Mouse (Mus musculus) embryonic facial prominence, embryonic 11.5 days (tissue): ENCODE measurements at regions not wholly inside any gene's neighbourhood (a gene's known extent, or its start where the extent isn't known, plus 50 kb on each side); places are given as distances from the start of the nearest gene placed in this dataset.

Source experiments
- ATAC-seq: fragments of 200-750 bp; cut with Nextera tagmentation; replicated peaks from 2 replicates; pipeline ENCODE4 v1.8.0; 2017; ENCODE audit warnings: low read depth; ENCODE audit not compliant: insufficient number of reproducible peaks, low FRiP score, low TSS enrichment
- DNase-seq: peaks from one replicate; pipeline ENCODE4 v3.0.0-alpha.2; 2015; ENCODE audit warnings: low spot score
- H3K27ac ChIP-seq: fragments of 300-500 bp; sonication (generic); replicated peaks from 2 replicates; pipeline ENCODE4 v1.5.1; 2014; ENCODE audit warnings: mild to moderate bottlenecking, low read depth, low read length, control low read depth
- H3K27me3 ChIP-seq: fragments of 300-500 bp; sonication (generic); 2 replicates; pipeline ENCODE4 v1.6.1; 2014; ENCODE audit warnings: mild to moderate bottlenecking, low read length, moderate library complexity, mixed read lengths; ENCODE audit not compliant: control insufficient read depth, insufficient read depth
- H3K36me3 ChIP-seq: fragments of 300-500 bp; sonication (generic); replicated peaks from 2 replicates; pipeline ENCODE4 v1.6.1; 2014; ENCODE audit warnings: low read depth, mild to moderate bottlenecking, low read length, moderate library complexity, mixed read lengths; ENCODE audit not compliant: control insufficient read depth, insufficient read depth
- H3K4me1 ChIP-seq: fragments of 300-500 bp; sonication (generic); 2 replicates; pipeline ENCODE4 v1.6.1; 2014; ENCODE audit warnings: low read length, mixed read lengths; ENCODE audit not compliant: control insufficient read depth, insufficient read depth
- H3K4me2 ChIP-seq: fragments of 300-500 bp; sonication (generic); 2 replicates; pipeline ENCODE4 v1.6.1; 2014; ENCODE audit warnings: low read depth, mild to moderate bottlenecking, control low read depth, low read length, moderate library complexity
- H3K4me3 ChIP-seq: fragments of 300-500 bp; sonication (generic); 2 replicates; pipeline ENCODE4 v1.5.1; 2014; ENCODE audit warnings: low read depth, low read length, control low read depth
- H3K9ac ChIP-seq: fragments of 300-500 bp; sonication (generic); replicated peaks from 2 replicates; pipeline ENCODE4 v1.6.1; 2014; ENCODE audit warnings: mild to moderate bottlenecking, control low read depth, low read length
- H3K9me3 ChIP-seq: fragments of 300-500 bp; sonication (generic); replicated peaks from 2 replicates; pipeline ENCODE4 v1.6.1; 2016; ENCODE audit warnings: mild to moderate bottlenecking, low read length, inconsistent platforms, mixed read lengths; ENCODE audit not compliant: control insufficient read depth
- WGBS: fragments of 180-500 bp; shearing (Covaris S2); extraction: QIAGEN DNeasy Blood & Tissue Kit; methylation state at CpG from one replicate; pipeline ENCODE4 v1.1.7; 2014; 5-methylcytosine and 5-hydroxymethylcytosine counted together

DNA sequence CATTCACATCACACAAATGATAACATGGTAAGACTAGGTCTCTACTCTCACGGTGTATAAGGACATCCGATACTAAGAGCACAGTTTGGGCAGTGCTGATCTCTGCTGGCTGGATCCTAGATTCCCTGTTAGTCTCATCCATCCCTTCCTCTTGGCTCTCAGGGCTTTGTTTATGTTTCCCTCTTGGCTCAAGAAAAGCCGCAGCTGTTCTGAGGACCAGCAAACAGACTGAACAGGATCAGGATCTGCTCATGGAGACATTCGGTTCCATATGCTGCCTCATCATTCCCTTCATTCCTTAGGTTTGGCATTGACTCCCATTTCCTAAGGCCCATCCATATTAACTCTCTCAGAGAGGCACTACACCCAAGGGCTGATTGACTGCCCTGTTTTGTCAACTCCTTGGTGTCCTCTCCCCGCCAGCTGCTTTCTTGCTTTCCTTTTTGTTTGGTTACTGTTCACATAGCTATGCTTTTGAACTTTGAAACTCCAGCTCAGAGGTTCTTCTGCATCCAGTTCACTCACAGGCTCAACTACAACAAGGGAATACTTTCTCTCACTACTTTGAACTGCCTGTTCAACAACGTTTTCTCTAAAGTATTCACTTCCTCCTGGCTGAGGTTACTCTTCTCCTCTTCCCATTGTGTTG lies 623.2 kb downstream of the Bckdhb start:
- no peaks in the 10 kb centered on the region for H3K36me3 ChIP-seq
- H3K27me3 ChIP-seq: no peaks in the 10 kb centered on the region
- 73% methylated on average over 6 of the region's 6 CpGs for WGBS
- H3K4me2 ChIP-seq: no peak overlapping the region
- no peak overlapping the region for H3K4me3 ChIP-seq
- no peak overlapping the region for H3K27ac ChIP-seq
- H3K4me1 ChIP-seq: no peaks in the 10 kb centered on the region
- H3K9me3 ChIP-seq: no peaks in the 10 kb centered on the region
- DNase-seq (no peak), ATAC-seq (no peak)
- no peak overlapping the region for H3K9ac ChIP-seq

DNA sequence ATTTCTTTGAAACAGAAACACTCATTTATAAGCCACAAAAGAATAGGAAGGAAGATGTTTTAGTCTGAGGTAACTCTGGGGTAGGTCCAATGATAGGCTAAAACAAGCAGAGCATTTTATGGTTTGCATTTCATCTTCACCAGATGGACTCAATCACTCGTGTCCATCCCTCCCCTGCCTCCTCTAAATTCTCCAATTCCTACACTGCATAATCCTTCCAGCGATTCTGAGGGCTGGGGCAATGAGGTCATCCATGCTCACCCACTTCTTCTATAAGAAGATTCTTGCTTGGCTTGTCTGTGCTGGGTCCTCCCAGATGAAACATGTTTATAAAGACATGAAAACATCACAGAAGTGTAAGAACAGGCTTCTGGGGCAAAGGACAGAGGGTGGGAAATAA lies 630.3 kb downstream of the Bckdhb start:
- H3K9ac ChIP-seq: no peak overlapping the region
- H3K4me2 ChIP-seq: no peak overlapping the region
- H3K27ac ChIP-seq: no peak overlapping the region
- ATAC-seq (no peak), DNase-seq (peak; percentile 18)
- H3K36me3 ChIP-seq: no peaks in the 10 kb centered on the region
- no peak overlapping the region for H3K4me3 ChIP-seq
- no peaks in the 10 kb centered on the region for H3K4me1 ChIP-seq
- H3K27me3 ChIP-seq: no peaks in the 10 kb centered on the region
- 18% methylated on average over 2 of the region's 2 CpGs for WGBS
- H3K9me3 ChIP-seq: no peaks in the 10 kb centered on the region

DNA sequence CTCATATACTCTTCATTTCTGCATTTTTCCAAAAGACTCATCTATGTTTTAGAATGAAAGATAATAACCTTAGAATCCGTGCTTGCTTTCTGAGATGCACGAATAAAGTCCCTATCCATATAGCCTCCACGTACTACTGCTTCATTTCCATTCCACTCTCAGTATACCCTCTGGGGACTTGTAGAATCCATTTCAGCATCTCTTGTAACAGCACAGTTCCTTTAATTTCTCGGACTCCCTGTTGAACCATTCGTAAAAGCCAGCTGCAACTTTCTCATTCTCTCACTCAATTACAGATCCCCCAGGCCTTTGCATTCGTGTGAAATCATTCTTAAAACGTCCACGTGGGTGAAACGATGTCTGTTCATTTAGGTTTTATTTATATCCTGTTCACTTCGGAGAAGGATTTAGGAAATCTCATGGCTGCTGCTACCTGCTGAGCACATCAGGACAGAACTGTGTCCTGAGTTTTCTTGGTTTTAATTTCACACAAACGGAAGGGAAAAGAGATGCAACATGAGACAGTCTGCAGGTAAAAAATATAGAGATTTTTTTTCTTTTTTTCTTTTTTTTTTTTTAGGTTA lies 631.4 kb downstream of the Bckdhb start:
- WGBS: 53% methylated on average over 11 of the region's 11 CpGs
- DNase-seq (no peak), ATAC-seq (no peak)
- no peaks in the 10 kb centered on the region for H3K36me3 ChIP-seq
- no peaks in the 10 kb centered on the region for H3K9me3 ChIP-seq
- H3K4me1 ChIP-seq: no peaks in the 10 kb centered on the region
- no peak overlapping the region for H3K27ac ChIP-seq
- H3K4me2 ChIP-seq: no peak overlapping the region
- no peak overlapping the region for H3K9ac ChIP-seq
- H3K27me3 ChIP-seq: no peaks in the 10 kb centered on the region
- no peak overlapping the region for H3K4me3 ChIP-seq

DNA sequence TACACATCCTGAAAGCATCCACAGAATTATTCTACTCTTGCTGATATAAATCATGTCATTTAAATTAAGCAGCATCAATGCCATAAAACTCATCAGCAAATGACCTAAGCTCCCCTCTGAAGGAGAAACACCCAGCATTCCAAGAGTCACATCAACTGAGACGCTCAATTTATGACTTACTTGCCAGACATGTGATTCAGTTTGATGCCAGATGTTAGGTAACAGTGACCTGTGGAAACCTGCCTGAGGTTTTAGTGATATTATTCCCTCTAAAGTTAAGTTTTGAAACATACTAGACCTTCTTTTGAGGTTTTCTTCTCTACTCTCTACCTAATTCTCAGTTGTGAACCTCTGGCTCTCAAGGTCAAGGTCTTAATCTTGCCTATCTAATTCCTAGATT lies 633.4 kb downstream of the Bckdhb start:
- 100% methylated on average over 1 of the region's 1 CpGs for WGBS
- no peak overlapping the region for H3K4me3 ChIP-seq
- H3K27me3 ChIP-seq: no peaks in the 10 kb centered on the region
- no peak for DNase-seq
- no peaks in the 10 kb centered on the region for H3K4me1 ChIP-seq
- no peaks in the 10 kb centered on the region for H3K9me3 ChIP-seq
- H3K27ac ChIP-seq: no peak overlapping the region
- H3K36me3 ChIP-seq: no peaks in the 10 kb centered on the region
- no peak for ATAC-seq
- no peak overlapping the region for H3K4me2 ChIP-seq
- H3K9ac ChIP-seq: no peak overlapping the region

DNA sequence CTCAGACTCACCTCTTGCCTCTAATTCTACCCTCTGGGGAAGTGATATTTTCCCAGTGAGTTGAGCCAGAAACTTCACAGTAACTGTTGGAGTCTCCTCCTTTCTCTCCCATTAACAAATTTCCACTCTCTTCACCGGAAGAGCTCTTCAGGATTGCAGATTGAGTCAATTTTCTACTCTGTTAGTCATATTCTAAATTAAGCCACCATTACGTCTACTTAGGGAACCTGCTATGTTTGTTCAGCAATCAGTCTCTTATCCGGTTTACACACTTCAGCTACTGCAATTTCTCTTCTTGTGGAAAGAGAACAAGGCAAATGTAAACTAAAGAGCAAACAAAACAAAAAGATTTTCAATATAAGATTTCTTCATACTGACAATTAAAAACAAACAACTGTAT lies 644.6 kb downstream of the Bckdhb start:
- 53% methylated on average over 3 of the region's 3 CpGs for WGBS
- H3K36me3 ChIP-seq: no peaks in the 10 kb centered on the region
- H3K9me3 ChIP-seq: no peaks in the 10 kb centered on the region
- H3K27ac ChIP-seq: no peak overlapping the region
- no peaks in the 10 kb centered on the region for H3K4me1 ChIP-seq
- no peak overlapping the region for H3K4me3 ChIP-seq
- H3K4me2 ChIP-seq: no peak overlapping the region
- no peak for DNase-seq
- ATAC-seq: no peak
- no peaks in the 10 kb centered on the region for H3K27me3 ChIP-seq
- no peak overlapping the region for H3K9ac ChIP-seq

DNA sequence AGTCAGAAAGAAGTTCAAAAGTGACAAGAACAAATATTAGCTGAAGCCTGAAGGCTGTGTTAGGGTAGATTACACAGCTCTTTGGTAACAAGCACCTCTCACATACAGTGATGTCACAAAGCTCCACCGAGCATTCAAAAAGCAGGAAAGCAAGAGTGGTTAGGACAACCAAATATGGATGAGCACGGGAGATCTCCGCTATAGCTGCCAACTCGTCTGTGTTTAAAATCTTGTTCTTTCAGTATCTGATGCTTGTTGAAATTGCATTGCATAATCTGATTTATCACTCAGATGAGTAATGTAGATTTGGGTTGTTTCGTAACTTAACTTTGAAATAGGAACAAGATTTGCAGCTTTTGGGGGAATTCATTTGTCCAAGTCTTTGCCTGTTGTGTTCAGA lies 652.8 kb downstream of the Bckdhb start:
- Histone ChIP-seq H3K4me2 (no peak overlapping the region), H3K4me3 (no peak overlapping the region), H3K9ac (no peak overlapping the region), H3K4me1 (no peaks in the 10 kb centered on the region), H3K27ac (no peak overlapping the region), H3K9me3 (no peaks in the 10 kb centered on the region), H3K27me3 (no peaks in the 10 kb centered on the region), H3K36me3 (no peaks in the 10 kb centered on the region)
- DNase-seq (no peak), ATAC-seq (no peak)
- WGBS: 89% methylated on average over 5 of the region's 5 CpGs

DNA sequence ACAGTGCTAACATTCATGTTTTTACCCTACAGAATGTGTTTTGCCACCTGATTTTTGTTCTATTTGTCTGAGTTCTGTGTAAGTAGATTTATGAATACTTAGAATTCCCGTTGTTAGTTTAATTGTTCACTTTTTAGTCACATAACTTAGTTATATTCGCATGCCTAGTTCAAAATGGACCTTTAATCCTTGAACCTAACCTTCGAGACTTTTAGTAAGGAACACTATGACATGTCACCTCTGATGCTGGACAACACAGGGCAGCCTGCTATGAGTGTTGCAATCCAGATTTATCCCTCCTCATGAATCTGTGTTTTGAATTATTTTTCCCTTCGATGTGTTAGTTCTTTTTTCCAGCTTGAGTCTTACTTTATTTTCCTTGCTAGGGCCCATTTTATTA lies 662.8 kb downstream of the Bckdhb start:
- Histone ChIP-seq H3K27ac (no peak overlapping the region), H3K9ac (no peak overlapping the region), H3K4me1 (no peaks in the 10 kb centered on the region), H3K4me2 (no peak overlapping the region), H3K27me3 (no peaks in the 10 kb centered on the region), H3K9me3 (no peaks in the 10 kb centered on the region), H3K36me3 (no peaks in the 10 kb centered on the region), H3K4me3 (no peak overlapping the region)
- DNase-seq (no peak), ATAC-seq (no peak)
- WGBS: 81% methylated on average over 4 of the region's 4 CpGs

DNA sequence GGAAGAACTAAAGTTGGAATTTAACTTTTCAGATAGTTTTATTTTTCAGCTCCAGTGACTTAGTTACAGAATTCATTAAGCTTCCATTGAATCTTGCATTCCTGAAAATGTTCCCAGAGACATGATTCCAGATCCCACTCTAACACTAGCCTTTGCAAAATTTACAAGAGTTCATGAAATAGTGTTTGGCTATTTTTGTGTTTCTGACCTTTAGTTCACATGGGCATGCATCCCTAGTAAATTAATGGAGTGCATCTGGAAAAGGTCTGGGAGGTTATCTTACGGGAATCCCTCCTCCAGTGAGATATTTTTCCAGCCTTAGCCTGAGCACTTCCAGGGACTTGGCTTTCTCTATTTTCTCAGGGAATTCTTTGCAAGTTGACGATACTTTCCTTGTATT lies 669.8 kb downstream of the Bckdhb start:
- no peaks in the 10 kb centered on the region for H3K4me1 ChIP-seq
- WGBS: 59% methylated on average over 2 of the region's 2 CpGs
- no peak overlapping the region for H3K27ac ChIP-seq
- H3K9ac ChIP-seq: no peak overlapping the region
- H3K27me3 ChIP-seq: no peaks in the 10 kb centered on the region
- no peak overlapping the region for H3K4me3 ChIP-seq
- ATAC-seq: no peak
- DNase-seq: no peak
- H3K36me3 ChIP-seq: no peaks in the 10 kb centered on the region
- no peak overlapping the region for H3K4me2 ChIP-seq
- no peaks in the 10 kb centered on the region for H3K9me3 ChIP-seq
